Mouse (Mus musculus) cortical plate, adult 2 months (tissue): Measurements from ENCODE around the gene Dnajc12.

Source experiments
- CTCF ChIP-seq: fragments of 200-500 bp; IDR thresholded peaks from 2 replicates; pipeline ENCODE4 v1.5.1; 2011; ENCODE audit warnings: mild to moderate bottlenecking, control low read depth, low read length; ENCODE audit not compliant: insufficient read depth; ENCODE audit errors: extremely low read depth
- POLR2A ChIP-seq: fragments of 200-500 bp; IDR thresholded peaks from 2 replicates; pipeline ENCODE4 v1.6.1; 2011; ENCODE audit warnings: mild to moderate bottlenecking, low read length, control low read depth; ENCODE audit not compliant: insufficient read depth; ENCODE audit errors: extremely low read depth

- TF ChIP-seq CTCF (no peak), POLR2A (no peak)
Measured at GRCm38 (mm10) chr10:63402731-63403504, 20.7 kb downstream of the Dnajc12 start.
